Mouse (Mus musculus) kidney, postnatal 14 days (tissue): ENCODE results near the gene 1110004F10Rik.

Source experiments
- DNase-seq: peaks from one replicate; pipeline ENCODE4 v3.0.0; 2022; ENCODE audit warnings: mixed read lengths

Gene 1110004F10Rik

GRCm38 (mm10) chr7:116093466-116093850 is 54.3 kb downstream of the 1110004F10Rik start:
- DNase-seq, result no peak

GRCm38 (mm10) chr7:116099952-116100528 is 60.8 kb downstream of the 1110004F10Rik start:
- DNase-seq, result no peak

- DNase-seq, result no peak
Observed at GRCm38 (mm10) chr7:116103091-116103490, 63.9 kb downstream of the 1110004F10Rik start.

GRCm38 (mm10) chr7:116110661-116111060 is 71.5 kb downstream of the 1110004F10Rik start:
- no peak for DNase-seq

- no peak for DNase-seq
Observed at GRCm38 (mm10) chr7:116111546-116111945, 72.3 kb downstream of the 1110004F10Rik start.

- DNase-seq, result no peak
Observed at GRCm38 (mm10) chr7:116115216-116115930, 76.2 kb downstream of the 1110004F10Rik start.

- no peak for DNase-seq
Observed at GRCm38 (mm10) chr7:116115991-116116390, 76.8 kb downstream of the 1110004F10Rik start.

GRCm38 (mm10) chr7:116119306-116119857 is 80.2 kb downstream of the 1110004F10Rik start:
- DNase-seq, result no peak

GRCm38 (mm10) chr7:116120737-116121136 is 81.5 kb downstream of the 1110004F10Rik start:
- DNase-seq, result no peak

- DNase-seq, result no peak
Observed at GRCm38 (mm10) chr7:116121202-116121601, 82.0 kb downstream of the 1110004F10Rik start.

- no peak for DNase-seq
Observed at GRCm38 (mm10) chr7:116122981-116123596, 83.9 kb downstream of the 1110004F10Rik start.

GRCm38 (mm10) chr7:116123597-116123985 is 84.4 kb downstream of the 1110004F10Rik start:
- no peak for DNase-seq

- no peak for DNase-seq
Observed at GRCm38 (mm10) chr7:116124057-116124456, 84.9 kb downstream of the 1110004F10Rik start.

GRCm38 (mm10) chr7:116125671-116126070 is 86.5 kb downstream of the 1110004F10Rik start:
- DNase-seq, result no peak

GRCm38 (mm10) chr7:116127052-116127451 is 87.9 kb downstream of the 1110004F10Rik start:
- DNase-seq, result no peak

GRCm38 (mm10) chr7:116128286-116128685 is 89.1 kb downstream of the 1110004F10Rik start:
- DNase-seq, result no peak

- no peak for DNase-seq
Observed at GRCm38 (mm10) chr7:116129374-116129773, 90.2 kb downstream of the 1110004F10Rik start.

- DNase-seq, result no peak
Observed at GRCm38 (mm10) chr7:116131390-116131789, 92.2 kb downstream of the 1110004F10Rik start.

- peak; percentile 82 for DNase-seq
Observed at GRCm38 (mm10) chr7:116132078-116132477, 92.9 kb downstream of the 1110004F10Rik start.

- DNase-seq, result no peak
Observed at GRCm38 (mm10) chr7:116134413-116135292, 95.5 kb downstream of the 1110004F10Rik start.

- no peak for DNase-seq
Observed at GRCm38 (mm10) chr7:116137149-116137548, 98.0 kb downstream of the 1110004F10Rik start.

- no peak for DNase-seq
Observed at GRCm38 (mm10) chr7:116137671-116138070, 98.5 kb downstream of the 1110004F10Rik start.

GRCm38 (mm10) chr7:116145030-116145429 is 105.8 kb downstream of the 1110004F10Rik start:
- DNase-seq, result peak; percentile 54
